Mouse (Mus musculus) ES-Bruce4 (cell line): ENCODE measurements around the gene Tmbim6.

Experiments used
- CTCF ChIP-seq: IDR thresholded peaks from one replicate; pipeline ENCODE4 v1.8.1; 2011; ENCODE audit warnings: low read depth, low read length
- POLR2A ChIP-seq: IDR thresholded peaks from one replicate; pipeline ENCODE4 v1.8.1; 2011; ENCODE audit warnings: low read length; ENCODE audit not compliant: insufficient read depth

DNA sequence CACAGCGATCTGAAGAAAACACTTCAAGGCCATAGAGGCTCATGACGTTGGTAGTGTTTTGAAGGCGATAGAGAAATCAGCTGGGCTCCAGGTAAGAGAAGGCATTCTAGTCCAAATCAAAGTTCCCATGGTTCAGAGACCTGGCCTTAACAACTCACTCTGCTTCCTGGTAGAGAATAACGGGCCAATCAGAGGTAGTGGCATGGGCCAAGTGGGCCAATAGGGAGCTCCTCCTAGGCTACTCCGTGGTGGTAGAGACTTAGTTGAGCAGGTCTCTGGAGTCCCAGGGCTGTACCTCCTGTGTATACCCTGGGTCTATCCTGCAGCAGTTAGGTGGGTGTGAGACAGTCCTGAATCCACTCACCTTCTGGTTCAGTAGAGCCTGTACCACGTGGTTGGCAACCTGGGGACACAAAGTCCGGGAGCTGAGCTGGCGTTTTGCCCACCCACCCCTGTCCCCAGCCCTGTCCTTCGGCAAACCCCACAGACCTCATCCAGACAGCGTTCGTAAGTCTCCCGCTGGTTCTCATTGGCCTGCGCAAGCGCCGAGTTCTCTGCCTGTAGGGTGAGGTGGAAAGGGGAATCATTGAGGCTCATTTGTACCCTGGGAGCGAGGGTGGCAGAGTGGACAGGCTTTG, 40.5 kb downstream of the Tmbim6 start:
- TF ChIP-seq CTCF (no peak), POLR2A (no peak)
